Mouse (Mus musculus) cerebellum, postnatal 10 days (tissue): ENCODE measurements at regions not wholly inside any gene's neighbourhood (a gene's known extent, or its start where the extent isn't known, plus 50 kb on each side); places are given as distances from the start of the nearest gene placed in this dataset.

ENCODE experiments used
- DNase-seq, 2 experiments: peaks; one replicate each; pipeline ENCODE4 v3.0.0; 2021; ENCODE audit warnings: mixed read lengths in 2 of 2

- DNase-seq, result no peak
Observed at GRCm38 (mm10) chr3:131698070-131698750, 133.6 kb downstream of the Papss1 start.

GRCm38 (mm10) chr3:131703134-131703533 is 138.6 kb downstream of the Papss1 start:
- DNase-seq, result peak; percentile 64 to 65

GRCm38 (mm10) chr3:131713532-131713931 is 149.0 kb downstream of the Papss1 start:
- no peak for DNase-seq

- no peak for DNase-seq
Observed at GRCm38 (mm10) chr3:131718761-131719160, 154.2 kb downstream of the Papss1 start.

GRCm38 (mm10) chr3:131728618-131729017 is 164.1 kb downstream of the Papss1 start:
- DNase-seq, result no peak

GRCm38 (mm10) chr3:131734226-131734625 is 169.7 kb downstream of the Papss1 start:
- no peak for DNase-seq

GRCm38 (mm10) chr3:131737461-131737860 is 172.9 kb downstream of the Papss1 start:
- DNase-seq, result peak; percentile 61 to 65

- DNase-seq, result peak in 1 of 2 experiments; percentile 31
Observed at GRCm38 (mm10) chr3:131737953-131738598, 173.5 kb downstream of the Papss1 start.

GRCm38 (mm10) chr3:131755537-131755936 is 191.0 kb downstream of the Papss1 start:
- DNase-seq, result no peak

GRCm38 (mm10) chr3:131756126-131756525 is 191.6 kb downstream of the Papss1 start:
- DNase-seq, result no peak

GRCm38 (mm10) chr3:131769976-131770375 is 205.4 kb downstream of the Papss1 start:
- DNase-seq, result no peak

- DNase-seq, result no peak
Observed at GRCm38 (mm10) chr3:131770486-131770885, 205.9 kb downstream of the Papss1 start.

- no peak for DNase-seq
Observed at GRCm38 (mm10) chr3:131771863-131772546, 207.4 kb downstream of the Papss1 start.

GRCm38 (mm10) chr3:131772593-131772992 is 208.0 kb downstream of the Papss1 start:
- DNase-seq, result no peak

GRCm38 (mm10) chr3:131775431-131775830 is 210.9 kb downstream of the Papss1 start:
- DNase-seq, result peak; percentile 8 to 15

- no peak for DNase-seq
Observed at GRCm38 (mm10) chr3:131776650-131777049, 212.1 kb downstream of the Papss1 start.

- no peak for DNase-seq
Observed at GRCm38 (mm10) chr3:131779803-131780202, 215.2 kb downstream of the Papss1 start.

GRCm38 (mm10) chr3:131785524-131785923 is 221.0 kb downstream of the Papss1 start:
- DNase-seq, result peak; percentile 28 to 47

- DNase-seq, result no peak
Observed at GRCm38 (mm10) chr3:131788321-131788720, 223.8 kb downstream of the Papss1 start.

GRCm38 (mm10) chr3:131789177-131789576 is 224.6 kb downstream of the Papss1 start:
- peak; percentile 72 to 79 for DNase-seq

GRCm38 (mm10) chr3:131794056-131794455 is 229.5 kb downstream of the Papss1 start:
- DNase-seq, result no peak

- DNase-seq, result no peak
Observed at GRCm38 (mm10) chr3:131795108-131796005, 230.8 kb downstream of the Papss1 start.

- no peak for DNase-seq
Observed at GRCm38 (mm10) chr3:131799774-131800173, 235.2 kb downstream of the Papss1 start.
